ENCODE assay signal across 13 mouse cellular contexts in the genomic region with DNA sequence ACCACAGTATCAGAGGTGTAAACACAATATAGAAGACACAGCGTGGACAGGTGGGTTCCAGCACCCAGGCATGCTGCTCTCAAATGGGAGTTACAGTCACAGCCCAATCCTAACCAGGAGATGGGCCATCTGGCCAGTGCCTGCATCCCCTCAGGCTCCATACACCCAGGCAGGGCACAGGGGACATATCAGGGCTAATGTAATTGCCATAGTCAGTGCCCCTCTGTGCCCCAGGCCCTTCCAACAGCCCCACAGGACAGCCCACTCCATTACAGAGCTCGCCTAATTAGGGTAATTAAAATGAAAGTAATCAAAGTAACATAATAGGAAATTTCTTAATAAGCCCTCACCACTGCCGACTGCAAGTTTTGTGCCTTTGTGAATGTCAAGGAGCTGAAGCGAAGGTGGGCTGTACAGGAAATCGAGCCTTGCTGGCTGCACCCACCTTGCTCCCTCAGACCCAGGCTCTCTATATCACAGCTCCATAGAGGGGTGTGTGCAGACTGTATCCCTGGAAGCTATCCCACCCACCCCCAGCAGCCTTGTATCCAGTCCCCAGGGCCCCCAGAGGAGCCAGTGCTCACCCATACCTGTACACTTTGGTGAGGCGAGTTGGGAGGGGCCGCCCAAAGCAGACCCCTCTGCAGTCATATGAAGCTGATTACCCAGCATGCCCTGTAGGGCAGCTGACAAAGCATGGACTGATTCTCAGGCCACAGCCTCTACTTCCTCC. TPM values are rescaled to one million over a fixed set of nuclear protein-coding genes. Genes with fewer than 3 reads are reported as not detected.
DNase-seq lines count a peak whose midpoint lies in the region; ATAC-seq and TF ChIP-seq lines count a peak whose summit lies in the region.
"Had no signal": no experiment of that assay in that cellular context is flagged by ENCODE, and none has a peak within 500 bp of the region (broad histone marks: within the 10 kb centered on the region; RNA-seq: fewer than 3 reads in every experiment).

No protein-coding gene starts in this region.

- DNase-seq in limb, embryonic 11.5 days (ENCODE audit: low spot score) = no peak
- DNase-seq in limb, embryonic 10.5 days (ENCODE audit: low spot score) = no peak
- peak; percentile 28 for DNase-seq in brain, embryonic 14.5 days (ENCODE audit: low read depth)
- DNase-seq in heart, adult 9 months (ENCODE audit: low spot score in 2 of 2) = no peak
- no peak for DNase-seq in adipocyte (ENCODE audit: low spot score)

- no peaks in the 10 kb centered on the region for H3K27me3 ChIP-seq in limb, embryonic 11.5 days (ENCODE audit: control insufficient read depth, insufficient read depth, low read length)
- H3K27me3 ChIP-seq in limb, embryonic 10.5 days (ENCODE audit: low read depth, poor library complexity, severe bottlenecking) = peaks cover 20% of the 10 kb centered on the region; the same call in 1 of the 2 replicates
- H3K27me3 ChIP-seq in embryonic facial prominence, embryonic 15.5 days = peaks cover 4% of the 10 kb centered on the region; the same call in 1 of the 2 replicates
- H3K27me3 ChIP-seq in neural tube, embryonic 12.5 days (replicated peaks) = no peaks in the 10 kb centered on the region; the same call in 1 of the 2 replicates

- no peak overlapping the region for H3K9ac ChIP-seq in limb, embryonic 11.5 days (ENCODE audit: low read length)
- no peak overlapping the region for H3K9ac ChIP-seq in embryonic facial prominence, embryonic 15.5 days
- no peak overlapping the region for H3K9ac ChIP-seq in neural tube, embryonic 12.5 days
- H3K9ac ChIP-seq: heart, embryonic 15.5 days had no signal

- no peak overlapping the region for H3K4me3 ChIP-seq in limb, embryonic 11.5 days (ENCODE audit: low read depth, low read length)
- no peak overlapping the region for H3K4me3 ChIP-seq in limb, embryonic 10.5 days
- H3K4me3 ChIP-seq in embryonic facial prominence, embryonic 15.5 days (replicated peaks) = no peak overlapping the region
- H3K4me3 ChIP-seq in neural tube, embryonic 12.5 days = no peak overlapping the region
- H3K4me3 ChIP-seq: forebrain, embryonic 10.5 days; gastrocnemius, adult 2 months; heart, embryonic 15.5 days; myocyte had no signal

- 74% methylated on average over 7 of the region's 7 CpGs for WGBS in limb, embryonic 11.5 days
- 76% methylated on average over 7 of the region's 7 CpGs for WGBS in limb, embryonic 10.5 days
- WGBS in embryonic facial prominence, embryonic 15.5 days = 58% methylated on average over 7 of the region's 7 CpGs
- 69% methylated on average over 7 of the region's 7 CpGs for WGBS in neural tube, embryonic 12.5 days

- 0 out of 2 replicates have a peak, but pooled peaks cover 3% of the 10 kb centered on the region for H3K4me1 ChIP-seq in limb, embryonic 11.5 days (ENCODE audit: control insufficient read depth, insufficient read depth, low read length)
- H3K4me1 ChIP-seq in limb, embryonic 10.5 days = peaks cover 41% of the 10 kb centered on the region
- H3K4me1 ChIP-seq in embryonic facial prominence, embryonic 15.5 days = no peaks in the 10 kb centered on the region
- peaks cover 8% of the 10 kb centered on the region; the same call in 1 of the 2 replicates for H3K4me1 ChIP-seq in neural tube, embryonic 12.5 days
- H3K4me1 ChIP-seq: heart, embryonic 15.5 days had no signal

- no peaks in the 10 kb centered on the region for H3K36me3 ChIP-seq in limb, embryonic 11.5 days (ENCODE audit: control insufficient read depth, insufficient read depth, low read length)
- H3K36me3 ChIP-seq in limb, embryonic 10.5 days = no peaks in the 10 kb centered on the region
- no peaks in the 10 kb centered on the region for H3K36me3 ChIP-seq in embryonic facial prominence, embryonic 15.5 days
- H3K36me3 ChIP-seq in neural tube, embryonic 12.5 days = no peaks in the 10 kb centered on the region
- H3K36me3 ChIP-seq: forebrain, embryonic 10.5 days; heart, embryonic 15.5 days had no signal

- no peak overlapping the region for H3K4me2 ChIP-seq in limb, embryonic 11.5 days (ENCODE audit: low read depth, severe bottlenecking)
- no peak overlapping the region for H3K4me2 ChIP-seq in embryonic facial prominence, embryonic 15.5 days (replicated peaks)
- H3K4me2 ChIP-seq in neural tube, embryonic 12.5 days (replicated peaks) = no peak overlapping the region
- H3K4me2 ChIP-seq: heart, embryonic 15.5 days had no signal

- no peak overlapping the region for H3K27ac ChIP-seq in limb, embryonic 11.5 days (replicated peaks; ENCODE audit: low read depth, low read length)
- no peak overlapping the region for H3K27ac ChIP-seq in limb, embryonic 10.5 days
- H3K27ac ChIP-seq in embryonic facial prominence, embryonic 15.5 days (replicated peaks) = no peak overlapping the region
- H3K27ac ChIP-seq in neural tube, embryonic 12.5 days = no peak overlapping the region
- H3K27ac ChIP-seq: forebrain, embryonic 10.5 days; gastrocnemius, adult 2 months; heart, embryonic 15.5 days had no signal

- no peak for TF ChIP-seq CTCF in brain, embryonic 14.5 days (IDR thresholded peaks at IDR 0.05; ENCODE audit: borderline replicate concordance, extremely low read depth, insufficient read depth, insufficient read length)

- no peaks in the 10 kb centered on the region for H3K9me3 ChIP-seq in limb, embryonic 11.5 days (ENCODE audit: control insufficient read depth, low read length)
- H3K9me3 ChIP-seq in limb, embryonic 10.5 days (replicated peaks) = no peaks in the 10 kb centered on the region
- no peaks in the 10 kb centered on the region for H3K9me3 ChIP-seq in embryonic facial prominence, embryonic 15.5 days (replicated peaks)
- no peaks in the 10 kb centered on the region for H3K9me3 ChIP-seq in neural tube, embryonic 12.5 days
- H3K9me3 ChIP-seq: forebrain, embryonic 10.5 days; heart, embryonic 15.5 days had no signal

- no peak for TF ChIP-seq POLR2A in brain, embryonic 14.5 days (IDR thresholded peaks at IDR 0.05; ENCODE audit: borderline replicate concordance, extremely low read depth, insufficient read depth, insufficient read length, poor library complexity, severe bottlenecking)

- ATAC-seq in limb, embryonic 11.5 days (ENCODE audit: insufficient number of reproducible peaks, low FRiP score, low TSS enrichment, low read depth) = peak; percentile 49; the same call in 1 of the 2 replicates
- peak; percentile 63; the same call in 1 of the 2 replicates for ATAC-seq in embryonic facial prominence, embryonic 15.5 days (ENCODE audit: insufficient number of reproducible peaks, low FRiP score, low TSS enrichment, low read depth)
- peak; percentile 75; the same call in 1 of the 2 replicates for ATAC-seq in neural tube, embryonic 12.5 days (ENCODE audit: low FRiP score, low read depth)

RNA-seq across cellular contexts. Expression of a gene that starts 0.9 kb away (rescaled TPM):
- 0.10 and 0.32 TPM in 2 replicates for polyA plus RNA-seq in limb, embryonic 11.5 days (2014; fragmentation: Nextera tagmentation; extraction: Ambion mirVana)
- 0.41 and 0.46 TPM in 2 replicates for polyA plus RNA-seq in limb, embryonic 10.5 days (2016; fragmentation: Nextera tagmentation; extraction: Ambion mirVana)
- polyA plus RNA-seq in brain, embryonic 14.5 days (2012; rRNA removed) = 0.50 and 1.00 TPM in 2 replicates
- 0.74 and 0.75 TPM in 2 replicates for polyA plus RNA-seq in embryonic facial prominence, embryonic 15.5 days (2015; fragmentation: Nextera tagmentation; extraction: Ambion mirVana)
- polyA plus RNA-seq in neural tube, embryonic 12.5 days (2016; fragmentation: Nextera tagmentation; extraction: Ambion mirVana) = 0.28 and 0.38 TPM in 2 replicates
- polyA plus RNA-seq: kidney, adult 2 months; myocyte had no signal

RNA-seq across cellular contexts. Expression of a gene that starts 33.0 kb away (rescaled TPM):
- not detected in 2 replicates for polyA plus RNA-seq in limb, embryonic 11.5 days (2014; fragmentation: Nextera tagmentation; extraction: Ambion mirVana)
- 0.15 TPM in 1 of 2 replicates, not detected in the other for polyA plus RNA-seq in limb, embryonic 10.5 days (2016; fragmentation: Nextera tagmentation; extraction: Ambion mirVana)
- 0.29 and 0.30 TPM in 2 replicates for polyA plus RNA-seq in brain, embryonic 14.5 days (2012; rRNA removed)
- polyA plus RNA-seq in embryonic facial prominence, embryonic 15.5 days (2015; fragmentation: Nextera tagmentation; extraction: Ambion mirVana) = 0.38 and 0.57 TPM in 2 replicates
- polyA plus RNA-seq in neural tube, embryonic 12.5 days (2016; fragmentation: Nextera tagmentation; extraction: Ambion mirVana) = 0.23 and 0.26 TPM in 2 replicates
- polyA plus RNA-seq: large intestine, adult 2 months had no signal
